Mouse (Mus musculus) heart, postnatal 0 days (tissue): ENCODE data around the gene Rad54l2.

Experiments used
- CTCF ChIP-seq: IDR thresholded peaks from 2 replicates; pipeline ENCODE4 v1.5.1; 2016; ENCODE audit warnings: antibody characterized with exemption, control low read depth, low read depth
- EP300 ChIP-seq: IDR thresholded peaks from 2 replicates; pipeline ENCODE4 v1.6.1; 2016; ENCODE audit warnings: antibody characterized with exemption, low read depth

DNA sequence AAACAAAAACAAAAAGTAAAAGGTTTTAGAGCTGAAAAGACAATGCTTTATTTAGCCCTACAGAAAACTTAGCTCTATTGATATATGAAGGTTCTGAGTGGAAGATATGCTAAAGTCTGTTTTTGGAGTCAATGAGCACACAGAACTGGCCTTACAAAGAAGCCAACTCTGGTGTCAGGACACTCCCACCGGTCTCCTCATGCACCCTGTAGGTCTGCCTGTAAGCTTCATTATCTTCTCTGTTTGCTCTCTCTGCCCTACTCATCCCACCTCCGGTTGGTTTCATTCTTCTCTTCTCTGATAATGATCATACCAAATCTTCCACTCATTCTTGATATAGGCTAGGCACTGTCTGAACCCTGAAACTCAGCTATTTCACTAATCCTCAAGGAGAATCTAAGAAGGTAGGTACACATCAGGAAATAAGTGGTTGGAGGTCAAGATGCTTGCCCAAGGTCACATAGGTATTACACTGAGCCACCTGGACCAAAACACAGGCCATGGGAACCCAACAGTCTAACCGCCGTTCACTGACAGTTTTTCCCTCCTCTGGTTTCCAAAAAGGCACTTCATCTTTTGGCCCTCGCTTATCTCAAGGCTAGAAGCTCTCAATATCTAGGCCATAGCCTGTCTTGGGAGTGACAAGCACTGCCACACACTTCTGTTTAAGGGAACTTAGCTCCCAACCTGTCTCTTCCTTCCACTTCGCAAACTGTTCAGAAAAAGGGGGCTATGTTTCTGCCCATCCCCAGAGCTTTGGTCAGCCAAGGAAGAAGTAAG lies 104.7 kb downstream of the Rad54l2 start:
- TF ChIP-seq CTCF: no peak
- no peak for TF ChIP-seq EP300
